Mouse (Mus musculus) intestine, embryonic 14.5 days (tissue): ENCODE measurements around the gene Camsap1. TPM values are rescaled to one million over a fixed set of nuclear protein-coding genes. Genes with fewer than 3 reads are reported as not detected.

Source experiments
- ATAC-seq: fragments of 200-750 bp; cut with Nextera tagmentation; replicated peaks from 2 replicates; pipeline ENCODE4 v1.8.0; 2017; ENCODE audit warnings: low read depth, moderate number of reproducible peaks, moderate TSS enrichment, moderate library complexity; ENCODE audit not compliant: low FRiP score, low TSS enrichment
- DNase-seq: peaks from one replicate; pipeline ENCODE4 v3.0.0-alpha.2; 2018; ENCODE audit warnings: low spot score
- H3K27ac ChIP-seq: fragments of 300-500 bp; sonication (generic); 2 replicates; pipeline ENCODE4 v1.5.1; 2014; ENCODE audit warnings: low read depth, mild to moderate bottlenecking, control low read depth
- H3K27me3 ChIP-seq: fragments of 300-500 bp; sonication (generic); replicated peaks from 2 replicates; pipeline ENCODE4 v1.6.1; 2014; ENCODE audit warnings: low read length, control low read depth; ENCODE audit not compliant: control insufficient read depth, insufficient read depth
- H3K36me3 ChIP-seq: fragments of 300-500 bp; sonication (generic); 2 replicates; pipeline ENCODE4 v1.6.1; 2014; ENCODE audit warnings: low read length, control low read depth; ENCODE audit not compliant: control insufficient read depth, insufficient read depth
- H3K4me1 ChIP-seq: fragments of 300-500 bp; sonication (generic); replicated peaks from 2 replicates; pipeline ENCODE4 v1.6.1; 2014; ENCODE audit warnings: low read length, control low read depth, mixed read lengths; ENCODE audit not compliant: control insufficient read depth, insufficient read depth
- H3K4me2 ChIP-seq: fragments of 300-500 bp; sonication (generic); 2 replicates; pipeline ENCODE4 v1.6.1; 2014; ENCODE audit warnings: low read length
- H3K4me3 ChIP-seq: fragments of 300-500 bp; sonication (generic); 2 replicates; pipeline ENCODE4 v1.5.1; 2014; ENCODE audit warnings: low read depth, low read length, control low read depth, mixed read lengths
- H3K9ac ChIP-seq: fragments of 300-500 bp; sonication (generic); 2 replicates; pipeline ENCODE4 v1.6.1; 2014; ENCODE audit warnings: mild to moderate bottlenecking, low read length
- H3K9me3 ChIP-seq: fragments of 300-500 bp; sonication (generic); 2 replicates; pipeline ENCODE4 v1.6.1; 2016; ENCODE audit warnings: low read length, control low read depth; ENCODE audit not compliant: control insufficient read depth
- WGBS: fragments of 180-500 bp; shearing (Covaris S2); extraction: QIAGEN DNeasy Blood & Tissue Kit; methylation state at CpG from one replicate; pipeline ENCODE4 v1.1.7; 2014; 5-methylcytosine and 5-hydroxymethylcytosine counted together
- polyA plus RNA-seq: library from polyadenylated mRNA; unstranded; fragments of >200 nt; fragmentation: Nextera tagmentation; extraction: Ambion mirVana; gene quantifications from 2 replicates; pipeline ENCODE4 v1.2.1, GENCODE M21; 2014

Camsap1 gene
- polyA plus RNA-seq, 1 experiment from 2014 or later = 17.7 TPM

DNA sequence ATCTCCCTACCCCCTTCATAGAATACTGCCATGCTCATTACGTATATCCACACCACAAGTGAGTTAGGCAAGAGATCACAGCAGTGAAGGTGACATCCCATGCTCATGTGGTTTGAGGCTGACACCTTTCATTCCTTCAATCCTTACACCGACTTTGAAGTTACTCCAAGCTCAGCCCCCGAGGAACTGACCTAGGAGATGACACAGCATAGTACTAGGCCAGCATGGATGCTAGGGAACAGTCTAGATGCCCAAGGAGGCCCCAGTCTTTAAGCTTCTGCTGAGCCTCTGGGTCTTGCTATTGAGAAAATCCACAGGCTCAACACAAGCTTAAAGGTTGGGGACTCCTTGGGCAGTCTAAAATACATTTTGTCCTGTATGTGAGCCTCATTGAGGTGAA is 36.8 kb upstream of the Camsap1 start:
- H3K4me3 ChIP-seq = 0 out of 2 replicates have a peak overlapping the region, but pooled peaks have one; percentile 81
- H3K4me1 ChIP-seq = peaks cover 7% of the 10 kb centered on the region
- ATAC-seq (no peak), DNase-seq (no peak)
- no peak overlapping the region for H3K4me2 ChIP-seq
- no peak overlapping the region for H3K27ac ChIP-seq
- no peaks in the 10 kb centered on the region for H3K9me3 ChIP-seq
- peaks cover 12% of the 10 kb centered on the region for H3K36me3 ChIP-seq
- H3K9ac ChIP-seq = no peak overlapping the region
- H3K27me3 ChIP-seq = no peaks in the 10 kb centered on the region
- WGBS = 78% methylated on average over 3 of the region's 3 CpGs

DNA sequence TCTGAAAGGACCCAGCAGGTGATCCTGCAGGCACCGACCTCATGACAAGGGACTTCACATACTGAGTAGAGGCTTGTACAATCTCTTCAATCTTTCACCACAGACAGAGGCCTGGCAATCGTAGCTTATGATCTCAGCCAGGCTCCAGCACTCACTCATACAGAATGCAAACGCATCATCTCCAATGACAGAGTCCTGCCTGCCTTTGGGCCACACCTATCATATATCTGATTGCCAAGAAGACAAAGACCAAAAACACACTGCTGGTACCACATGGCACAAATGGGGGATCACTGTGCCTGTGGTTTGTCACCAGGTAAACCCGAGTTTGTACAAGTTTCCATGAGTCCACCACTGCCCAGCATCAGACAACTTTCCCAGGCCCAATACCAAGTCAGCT is 34.2 kb upstream of the Camsap1 start:
- WGBS = 67% methylated on average over 4 of the region's 4 CpGs
- ATAC-seq = no peak

DNA sequence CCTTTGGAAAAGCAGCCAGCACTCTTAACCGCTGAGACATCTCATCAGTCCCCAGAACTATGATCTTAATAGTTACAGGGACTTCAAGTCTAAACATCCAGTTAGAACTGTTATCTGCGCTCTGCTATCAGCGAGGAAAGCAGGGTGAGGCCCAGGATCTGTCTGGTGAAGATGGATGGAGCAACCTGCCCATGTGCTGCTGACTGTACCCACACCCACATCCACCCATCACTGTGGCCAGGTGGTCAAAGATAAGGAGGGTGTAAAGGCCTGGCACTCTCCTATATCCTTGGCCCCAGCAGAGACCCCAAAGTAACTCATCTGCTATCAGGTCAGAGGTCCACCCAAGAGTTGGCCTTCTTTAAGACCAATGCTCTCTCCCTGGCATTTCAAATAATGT is 30.6 kb upstream of the Camsap1 start:
- DNase-seq = no peak
- Histone ChIP-seq H3K27me3 (no peaks in the 10 kb centered on the region), H3K9ac (no peak overlapping the region), H3K4me1 (no peaks in the 10 kb centered on the region), H3K36me3 (peaks cover 73% of the 10 kb centered on the region), H3K4me3 (no peak overlapping the region), H3K9me3 (no peaks in the 10 kb centered on the region), H3K4me2 (no peak overlapping the region), H3K27ac (no peak overlapping the region)
- no peak for ATAC-seq
- 92% methylated on average over 3 of the region's 3 CpGs for WGBS

More for the DNA sequence above, 34.2 kb upstream of the Camsap1 start:
- no peak overlapping the region for H3K4me2 ChIP-seq
- H3K36me3 ChIP-seq = peaks cover 37% of the 10 kb centered on the region
- no peak for DNase-seq
- H3K9me3 ChIP-seq = no peaks in the 10 kb centered on the region
- no peaks in the 10 kb centered on the region for H3K27me3 ChIP-seq
- H3K27ac ChIP-seq = no peak overlapping the region
- no peak overlapping the region for H3K4me3 ChIP-seq
- H3K9ac ChIP-seq = no peak overlapping the region
- H3K4me1 ChIP-seq = peaks cover 7% of the 10 kb centered on the region

DNA sequence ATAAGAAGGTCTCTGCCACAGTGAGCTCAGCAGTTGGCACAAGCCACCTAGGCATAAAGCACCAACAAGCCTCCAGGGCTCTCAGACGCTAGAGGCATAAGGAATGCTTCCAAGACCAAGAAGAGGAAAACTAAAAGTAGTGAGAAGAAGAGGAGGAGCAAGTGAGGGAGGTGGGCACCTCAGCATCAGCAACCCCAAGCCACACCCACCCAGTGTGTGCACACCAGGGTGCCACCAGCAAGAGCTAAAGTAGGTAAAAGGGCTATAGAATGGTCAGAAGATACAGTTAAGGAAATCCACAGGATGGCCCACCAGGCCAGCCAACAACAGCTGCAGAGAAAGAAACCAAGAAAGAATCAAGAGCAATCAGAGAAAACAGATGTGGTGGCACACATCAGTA is 28.3 kb upstream of the Camsap1 start:
- DNase-seq = no peak
- no peak overlapping the region for H3K27ac ChIP-seq
- no peak overlapping the region for H3K4me2 ChIP-seq
- H3K27me3 ChIP-seq = no peaks in the 10 kb centered on the region
- no peak overlapping the region for H3K9ac ChIP-seq
- no peak for ATAC-seq
- no peaks in the 10 kb centered on the region for H3K9me3 ChIP-seq
- WGBS = 70% methylated on average over 1 of the region's 1 CpGs
- no peak overlapping the region for H3K4me3 ChIP-seq
- no peaks in the 10 kb centered on the region for H3K4me1 ChIP-seq
- H3K36me3 ChIP-seq = peaks cover 96% of the 10 kb centered on the region

DNA sequence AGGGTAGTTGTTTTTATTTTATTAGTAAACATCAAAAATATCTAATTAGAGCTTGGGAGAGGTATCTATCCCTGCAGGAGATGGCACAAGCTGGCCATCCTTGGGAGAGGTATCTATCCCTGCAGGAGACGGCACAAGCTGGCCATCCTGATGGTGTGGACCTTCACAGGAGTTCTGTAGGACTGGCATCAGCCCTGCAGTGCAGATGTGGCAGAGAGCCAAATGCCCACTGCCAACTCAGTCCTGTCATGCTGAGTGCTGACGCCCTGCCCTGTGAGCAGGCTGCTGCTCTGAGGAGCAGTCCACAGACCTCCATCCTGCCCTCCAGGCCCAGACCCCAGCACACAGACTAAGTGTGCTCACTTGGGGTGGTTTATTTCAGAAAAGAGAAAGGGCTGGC is 18.9 kb upstream of the Camsap1 start:
- Histone ChIP-seq H3K4me3 (no peak overlapping the region), H3K9ac (no peak overlapping the region), H3K27ac (no peak overlapping the region), H3K4me1 (no peaks in the 10 kb centered on the region), H3K27me3 (no peaks in the 10 kb centered on the region), H3K36me3 (peaks cover 93% of the 10 kb centered on the region), H3K4me2 (no peak overlapping the region), H3K9me3 (no peaks in the 10 kb centered on the region)
- ATAC-seq (no peak), DNase-seq (no peak)
- WGBS = 90% methylated on average over 2 of the region's 2 CpGs

DNA sequence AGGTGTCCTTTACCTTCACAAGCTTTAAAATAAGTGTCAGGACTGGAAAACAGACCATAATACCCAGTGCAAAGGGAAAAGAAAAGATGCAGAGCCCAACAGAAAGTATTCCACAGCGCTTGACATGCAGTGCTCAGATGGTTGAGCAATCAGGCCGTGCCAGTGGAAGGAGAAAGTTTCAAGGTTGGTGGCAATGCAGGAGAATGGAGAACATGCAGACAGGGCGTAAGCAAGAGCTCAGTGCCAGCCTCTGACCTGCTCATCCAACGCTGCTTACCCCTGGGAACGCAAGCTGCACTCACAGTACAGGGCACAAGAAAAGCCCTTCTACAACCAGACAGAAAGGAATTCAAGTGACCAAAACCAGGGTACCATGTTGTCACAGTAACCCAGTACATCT is 18.1 kb upstream of the Camsap1 start:
- ATAC-seq = no peak
- H3K4me3 ChIP-seq = no peak overlapping the region
- 95% methylated on average over 5 of the region's 5 CpGs for WGBS
- no peak overlapping the region for H3K9ac ChIP-seq
- DNase-seq = no peak
- no peaks in the 10 kb centered on the region for H3K4me1 ChIP-seq
- no peak overlapping the region for H3K4me2 ChIP-seq
- H3K36me3 ChIP-seq = peaks cover 87% of the 10 kb centered on the region
- no peaks in the 10 kb centered on the region for H3K9me3 ChIP-seq
- H3K27me3 ChIP-seq = no peaks in the 10 kb centered on the region
- no peak overlapping the region for H3K27ac ChIP-seq

DNA sequence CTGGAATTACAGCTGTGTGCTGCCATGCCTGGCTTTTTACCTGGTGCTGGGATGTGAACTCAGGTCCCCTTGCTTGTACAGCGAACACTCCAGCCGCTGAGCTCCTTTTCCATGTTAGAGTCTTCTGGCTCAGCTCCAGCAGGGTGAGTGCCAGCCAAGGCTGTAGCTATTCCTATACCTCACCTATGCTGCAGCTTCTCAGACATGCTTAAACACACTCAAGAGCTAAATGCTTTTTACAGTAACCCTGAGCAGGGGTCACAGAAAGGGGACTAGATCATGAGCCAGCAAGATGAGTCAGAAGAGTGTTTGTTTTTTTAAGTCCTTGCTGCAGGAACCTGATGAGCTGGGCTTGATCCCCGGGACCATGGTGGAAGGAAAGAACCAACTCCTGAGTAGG is 14.6 kb upstream of the Camsap1 start:
- H3K27ac ChIP-seq = no peak overlapping the region
- DNase-seq (no peak), ATAC-seq (no peak)
- no peak overlapping the region for H3K9ac ChIP-seq
- H3K27me3 ChIP-seq = no peaks in the 10 kb centered on the region
- H3K9me3 ChIP-seq = no peaks in the 10 kb centered on the region
- no peak overlapping the region for H3K4me2 ChIP-seq
- WGBS = 98% methylated on average over 3 of the region's 3 CpGs
- H3K36me3 ChIP-seq = peaks cover 54% of the 10 kb centered on the region
- no peak overlapping the region for H3K4me3 ChIP-seq
- H3K4me1 ChIP-seq = no peaks in the 10 kb centered on the region

DNA sequence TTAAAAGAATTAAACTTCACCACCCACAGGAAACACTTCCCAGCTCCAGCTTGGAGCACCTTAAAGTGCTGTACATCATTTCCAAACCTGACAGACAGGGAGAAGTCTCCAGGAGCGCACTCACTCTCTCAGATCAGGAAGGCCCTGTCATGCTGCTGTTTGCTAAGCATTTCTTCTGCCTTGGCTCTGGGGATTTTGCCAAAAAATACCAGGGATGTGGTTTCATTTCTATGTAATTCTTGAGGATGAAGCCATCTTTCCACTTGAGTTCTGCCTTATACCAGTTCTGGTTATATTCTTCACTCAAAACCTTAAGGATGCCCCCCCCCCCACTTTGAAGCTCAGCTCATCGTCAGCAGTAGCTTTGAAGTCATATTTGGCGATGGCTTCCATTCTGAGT is 11.7 kb upstream of the Camsap1 start:
- Histone ChIP-seq H3K36me3 (peaks cover 28% of the 10 kb centered on the region), H3K9ac (no peak overlapping the region), H3K4me3 (no peak overlapping the region), H3K4me1 (no peaks in the 10 kb centered on the region), H3K9me3 (no peaks in the 10 kb centered on the region), H3K27me3 (no peaks in the 10 kb centered on the region), H3K4me2 (no peak overlapping the region), H3K27ac (no peak overlapping the region)
- ATAC-seq = no peak
- 82% methylated on average over 3 of the region's 3 CpGs for WGBS
- DNase-seq = no peak

DNA sequence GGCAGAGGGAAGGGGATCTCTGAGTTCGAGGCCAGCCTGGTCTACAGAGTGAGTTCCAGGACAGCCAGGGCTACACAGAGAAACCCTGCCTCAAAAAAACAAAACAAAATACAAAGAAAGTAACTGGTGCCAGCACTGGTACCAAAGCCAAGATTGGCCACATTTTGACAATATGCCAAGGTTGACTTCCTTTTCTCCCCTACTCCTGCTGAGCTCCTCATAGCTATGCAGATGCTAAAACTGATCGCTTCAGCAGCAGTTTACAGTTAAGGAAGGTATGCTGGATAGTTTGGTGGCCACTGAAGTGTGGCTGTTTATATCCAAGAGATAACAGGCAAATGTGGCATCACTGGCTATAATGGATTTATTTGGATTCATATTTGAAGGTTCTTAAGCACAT is 9.2 kb upstream of the Camsap1 start:
- H3K9me3 ChIP-seq = no peaks in the 10 kb centered on the region
- no peak overlapping the region for H3K4me2 ChIP-seq
- H3K4me3 ChIP-seq = no peak overlapping the region
- WGBS = 73% methylated on average over 2 of the region's 2 CpGs
- no peak for DNase-seq
- no peak overlapping the region for H3K27ac ChIP-seq
- no peak overlapping the region for H3K9ac ChIP-seq
- no peaks in the 10 kb centered on the region for H3K27me3 ChIP-seq
- no peak for ATAC-seq
- peaks cover 6% of the 10 kb centered on the region for H3K36me3 ChIP-seq
- no peaks in the 10 kb centered on the region for H3K4me1 ChIP-seq
